Mouse (Mus musculus) kidney, embryonic 14.5 days (tissue): ENCODE measurements around the gene Sptlc2. TPM values are rescaled to one million over a fixed set of nuclear protein-coding genes. Genes with fewer than 3 reads are reported as not detected.
A peak's percentile ranks its signal among the peaks of the same experiment; 100 is the strongest.
"Not testable (repeated sequence)": the region's sequence is repeated elsewhere in the genome, so short reads cannot be mapped to it uniquely, and the experiment has no call there.

Experiments used
- ATAC-seq: fragments of 200-750 bp; cut with Nextera tagmentation; 2 replicates; pipeline ENCODE4 v1.8.0; 2017; ENCODE audit warnings: moderate number of reproducible peaks, mild to moderate bottlenecking, moderate TSS enrichment, moderate library complexity; ENCODE audit not compliant: low FRiP score, low TSS enrichment
- H3K27ac ChIP-seq: fragments of 300-500 bp; sonication (generic); 2 replicates; pipeline ENCODE4 v1.5.1; 2014; ENCODE audit warnings: low read depth, mild to moderate bottlenecking, low read length, moderate library complexity, mixed read lengths
- H3K27me3 ChIP-seq: fragments of 300-500 bp; sonication (generic); 2 replicates; pipeline ENCODE4 v1.6.1; 2014; ENCODE audit warnings: mild to moderate bottlenecking, low read length; ENCODE audit not compliant: control insufficient read depth, insufficient read depth
- H3K36me3 ChIP-seq: fragments of 300-500 bp; sonication (generic); 2 replicates; pipeline ENCODE4 v1.6.1; 2014; ENCODE audit warnings: low read length, mixed read lengths; ENCODE audit not compliant: control insufficient read depth, insufficient read depth
- H3K4me1 ChIP-seq: fragments of 300-500 bp; sonication (generic); 2 replicates; pipeline ENCODE4 v1.6.1; 2014; ENCODE audit warnings: low read length, mixed read lengths; ENCODE audit not compliant: control insufficient read depth, insufficient read depth
- H3K4me2 ChIP-seq: fragments of 300-500 bp; sonication (generic); replicated peaks from 2 replicates; pipeline ENCODE4 v1.6.1; 2014; ENCODE audit warnings: low read depth, mild to moderate bottlenecking, low read length
- H3K4me3 ChIP-seq: fragments of 300-500 bp; sonication (generic); 2 replicates; pipeline ENCODE4 v1.5.1; 2014; ENCODE audit warnings: mild to moderate bottlenecking, low read length
- H3K9ac ChIP-seq: fragments of 300-500 bp; sonication (generic); 2 replicates; pipeline ENCODE4 v1.6.1; 2014; ENCODE audit warnings: low read depth, mild to moderate bottlenecking, low read length, moderate library complexity
- H3K9me3 ChIP-seq: fragments of 300-500 bp; sonication (generic); 2 replicates; pipeline ENCODE4 v1.6.1; 2016; ENCODE audit warnings: low read length; ENCODE audit not compliant: control insufficient read depth
- WGBS: fragments of 180-500 bp; shearing (Covaris S2); extraction: QIAGEN DNeasy Blood & Tissue Kit; methylation state at CpG from one replicate; pipeline ENCODE4 v1.1.7; 2014; 5-methylcytosine and 5-hydroxymethylcytosine counted together
- polyA plus RNA-seq: library from polyadenylated mRNA; unstranded; fragments of >200 nt; fragmentation: Nextera tagmentation; extraction: Ambion mirVana; gene quantifications from 2 replicates; pipeline ENCODE4 v1.2.1, GENCODE M21; 2014

Gene Sptlc2
- polyA plus RNA-seq, 1 experiment from 2014 or later: 85.3 TPM

- no peak overlapping the region for H3K4me2 ChIP-seq
- no peaks in the 10 kb centered on the region for H3K27me3 ChIP-seq
- no peak overlapping the region for H3K27ac ChIP-seq
- H3K9me3 ChIP-seq: no peaks in the 10 kb centered on the region
- no peak overlapping the region for H3K4me3 ChIP-seq
- H3K9ac ChIP-seq: no peak overlapping the region
- 79% methylated on average over 4 of the region's 4 CpGs for WGBS
- H3K4me1 ChIP-seq: no peaks in the 10 kb centered on the region
- no peaks in the 10 kb centered on the region for H3K36me3 ChIP-seq
- no peak for ATAC-seq
These were observed 103.9 kb downstream of the Sptlc2 start for GRCm38 (mm10) chr12:87284268-87284667.

GRCm38 (mm10) chr12:87283706-87284105 lies 104.4 kb downstream of the Sptlc2 start:
- H3K4me3 ChIP-seq: no peak overlapping the region
- no peak overlapping the region for H3K9ac ChIP-seq
- no peaks in the 10 kb centered on the region for H3K9me3 ChIP-seq
- no peak for ATAC-seq
- no peak overlapping the region for H3K4me2 ChIP-seq
- H3K4me1 ChIP-seq: peaks cover 5% of the 10 kb centered on the region
- WGBS: 71% methylated on average over 7 of the region's 7 CpGs
- H3K27me3 ChIP-seq: no peaks in the 10 kb centered on the region
- H3K36me3 ChIP-seq: no peaks in the 10 kb centered on the region
- H3K27ac ChIP-seq: no peak overlapping the region

GRCm38 (mm10) chr12:87282743-87283142 lies 105.4 kb downstream of the Sptlc2 start:
- 93% methylated on average over 4 of the region's 4 CpGs for WGBS
- no peak overlapping the region for H3K4me2 ChIP-seq
- no peak overlapping the region for H3K9ac ChIP-seq
- H3K27ac ChIP-seq: no peak overlapping the region
- no peak overlapping the region for H3K4me3 ChIP-seq
- ATAC-seq: no peak
- no peaks in the 10 kb centered on the region for H3K27me3 ChIP-seq
- no peaks in the 10 kb centered on the region for H3K36me3 ChIP-seq
- H3K4me1 ChIP-seq: peaks cover 8% of the 10 kb centered on the region
- no peaks in the 10 kb centered on the region for H3K9me3 ChIP-seq

DNA sequence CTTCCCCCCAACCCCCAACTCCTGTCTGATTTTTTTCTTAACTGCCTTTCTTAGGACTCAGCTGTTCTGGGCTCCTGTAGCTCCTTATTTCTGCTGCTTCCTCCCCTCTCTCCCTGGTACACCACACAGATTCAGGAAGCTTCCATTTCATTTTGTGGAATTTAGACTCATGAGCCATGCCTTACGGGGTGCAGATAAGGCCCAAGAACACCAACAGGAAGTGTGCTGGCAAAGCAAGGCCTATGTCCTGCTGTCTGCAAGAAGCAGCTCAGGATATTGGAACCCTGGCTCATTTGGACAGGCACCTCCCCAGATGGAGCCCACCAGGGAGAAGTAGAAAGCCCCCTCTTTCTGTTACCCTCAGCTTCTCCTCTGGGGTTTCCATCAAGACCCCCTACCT lies 106.4 kb downstream of the Sptlc2 start:
- H3K4me2 ChIP-seq: no peak overlapping the region
- peaks cover 8% of the 10 kb centered on the region for H3K4me1 ChIP-seq
- ATAC-seq: no peak
- no peaks in the 10 kb centered on the region for H3K9me3 ChIP-seq
- no peak overlapping the region for H3K9ac ChIP-seq
- peaks cover 1% of the 10 kb centered on the region for H3K36me3 ChIP-seq
- WGBS: 93% methylated on average over 1 of the region's 1 CpGs
- no peak overlapping the region for H3K4me3 ChIP-seq
- no peak overlapping the region for H3K27ac ChIP-seq
- H3K27me3 ChIP-seq: no peaks in the 10 kb centered on the region

DNA sequence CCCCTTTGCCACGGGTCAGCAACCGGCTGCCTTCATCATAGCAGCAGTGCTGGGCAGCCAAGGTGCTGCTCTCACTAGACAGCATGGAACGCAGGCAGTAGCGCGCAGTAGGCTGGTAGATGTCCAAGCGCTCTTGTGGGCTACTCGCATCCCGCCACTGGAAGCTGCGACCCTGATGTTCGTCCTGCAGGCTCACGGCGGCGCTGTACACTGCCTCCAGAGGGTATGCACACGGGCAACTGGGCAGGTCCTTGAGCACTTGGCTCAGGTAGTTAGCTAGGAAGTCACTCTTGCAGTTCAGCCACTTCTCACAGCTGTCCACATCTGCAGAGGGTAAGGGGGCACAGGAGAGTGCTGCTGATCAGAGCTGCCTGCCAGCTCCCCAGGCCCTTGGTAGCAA lies 108.3 kb downstream of the Sptlc2 start:
- peak; percentile 36 for ATAC-seq
- WGBS: 44% methylated on average over 14 of the region's 14 CpGs
- peaks cover 17% of the 10 kb centered on the region for H3K36me3 ChIP-seq
- no peaks in the 10 kb centered on the region for H3K27me3 ChIP-seq
- H3K4me2 ChIP-seq: no peak overlapping the region
- no peak overlapping the region for H3K27ac ChIP-seq
- H3K4me3 ChIP-seq: no peak overlapping the region
- H3K9ac ChIP-seq: no peak overlapping the region; the same call in 1 of the 2 replicates
- no peaks in the 10 kb centered on the region for H3K9me3 ChIP-seq
- H3K4me1 ChIP-seq: peaks cover 8% of the 10 kb centered on the region

DNA sequence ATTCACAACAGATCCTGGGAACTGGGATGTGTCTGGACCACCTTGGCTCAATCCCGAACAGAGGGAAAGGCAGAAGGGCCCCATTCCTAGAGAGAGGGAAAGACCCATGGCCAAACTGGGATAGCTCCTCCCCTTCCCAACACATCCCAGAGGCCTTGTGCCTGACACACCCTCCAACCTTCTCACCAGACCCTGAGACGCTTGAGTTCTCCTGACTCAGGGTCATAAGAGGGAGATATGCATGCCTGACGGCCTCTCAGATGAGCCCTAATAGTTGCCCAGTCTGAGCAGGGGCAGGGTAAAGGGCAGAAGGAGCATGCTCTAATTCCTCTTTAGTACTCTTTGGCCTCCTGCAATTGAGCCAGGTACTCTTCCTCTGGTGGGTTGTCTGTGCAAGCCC lies 108.8 kb downstream of the Sptlc2 start:
- Histone ChIP-seq H3K9me3 (no peaks in the 10 kb centered on the region), H3K4me1 (peaks cover 8% of the 10 kb centered on the region), H3K4me2 (no peak overlapping the region), H3K27ac (no peak overlapping the region), H3K9ac (no peak overlapping the region; the same call in 1 of the 2 replicates), H3K4me3 (no peak overlapping the region), H3K27me3 (no peaks in the 10 kb centered on the region), H3K36me3 (peaks cover 22% of the 10 kb centered on the region)
- peak; percentile 7; the same call in 1 of the 2 replicates for ATAC-seq
- WGBS: 24% methylated on average over 3 of the region's 3 CpGs

- Histone ChIP-seq H3K27ac (no peak overlapping the region; the same call in 1 of the 2 replicates), H3K27me3 (no peaks in the 10 kb centered on the region), H3K4me3 (no peak overlapping the region), H3K9me3 (no peaks in the 10 kb centered on the region), H3K4me1 (peaks cover 8% of the 10 kb centered on the region), H3K4me2 (no peak overlapping the region), H3K36me3 (peaks cover 32% of the 10 kb centered on the region), H3K9ac (no peak overlapping the region)
- WGBS: 25% methylated on average over 6 of the region's 6 CpGs
- peak; percentile 79 for ATAC-seq
These were observed 109.9 kb downstream of the Sptlc2 start for GRCm38 (mm10) chr12:87278118-87278730.

GRCm38 (mm10) chr12:87277251-87277650 lies 110.9 kb downstream of the Sptlc2 start:
- H3K9ac ChIP-seq, ATAC-seq, H3K4me3 ChIP-seq, H3K4me1 ChIP-seq, H3K9me3 ChIP-seq, H3K4me2 ChIP-seq, H3K27me3 ChIP-seq, H3K27ac ChIP-seq: not testable (repeated sequence)
- 87% methylated on average over 4 of the region's 4 CpGs for WGBS
- H3K36me3 ChIP-seq: peaks cover 42% of the 10 kb centered on the region

DNA sequence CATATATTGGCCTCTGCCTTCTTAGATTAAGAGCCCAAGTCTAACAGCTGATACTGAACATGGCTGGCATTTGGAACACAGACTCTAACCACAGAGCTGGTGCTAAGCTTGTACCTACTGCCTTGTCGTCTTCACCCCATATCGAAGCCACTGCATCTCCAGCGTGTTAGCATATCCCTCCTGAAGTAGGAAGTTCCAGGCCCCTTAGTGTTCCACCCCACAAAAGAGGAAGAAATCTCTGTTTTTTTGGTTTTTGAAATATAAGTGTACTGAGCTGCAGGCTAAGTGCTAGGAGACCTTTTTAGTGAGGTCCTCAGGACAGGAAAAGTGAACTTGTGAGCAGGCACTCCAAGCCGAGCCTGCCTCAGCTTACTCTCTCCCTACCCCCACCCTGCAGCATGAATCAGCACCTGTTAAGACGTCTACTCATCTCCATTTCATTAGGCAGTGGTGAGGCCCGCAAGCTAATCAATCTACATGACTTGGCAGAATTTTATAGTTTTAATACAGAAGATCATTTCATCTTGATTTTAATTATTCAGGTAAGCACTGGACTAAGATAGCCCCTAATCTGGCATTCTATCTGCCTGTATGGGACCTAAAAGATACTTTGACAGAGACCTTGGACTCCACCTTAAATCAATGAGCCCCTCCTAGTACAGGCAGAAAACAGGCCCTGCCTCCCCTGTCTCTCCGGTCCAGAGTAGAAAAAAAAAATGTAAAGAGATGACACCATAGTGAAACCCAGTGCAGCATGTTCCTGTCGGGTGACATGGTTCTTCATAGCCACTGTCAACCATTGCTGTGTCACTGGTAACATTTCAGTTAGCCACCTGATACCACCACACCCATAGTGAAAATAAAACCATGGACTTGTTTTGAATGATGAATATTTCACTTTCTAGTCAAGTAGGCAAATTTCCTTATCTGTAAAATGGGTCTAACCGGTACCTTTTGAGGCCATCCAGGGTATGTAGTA lies 113.0 kb downstream of the Sptlc2 start:
- WGBS: 88% methylated on average over 9 of the region's 9 CpGs
- H3K4me1 ChIP-seq: peaks cover 8% of the 10 kb centered on the region
- no peaks in the 10 kb centered on the region for H3K9me3 ChIP-seq
- H3K27me3 ChIP-seq: no peaks in the 10 kb centered on the region
- no peak overlapping the region for H3K4me2 ChIP-seq
- ATAC-seq: no peak
- H3K36me3 ChIP-seq: peaks cover 63% of the 10 kb centered on the region
- H3K9ac ChIP-seq: no peak overlapping the region
- no peak overlapping the region for H3K27ac ChIP-seq
- H3K4me3 ChIP-seq: no peak overlapping the region
